Mouse (Mus musculus) neural tube, embryonic 15.5 days (tissue): ENCODE measurements around the gene Iqgap2. TPM values are rescaled to one million over a fixed set of nuclear protein-coding genes. Genes with fewer than 3 reads are reported as not detected.

Source experiments
- ATAC-seq: fragments of 200-750 bp; cut with Nextera tagmentation; 2 replicates; pipeline ENCODE4 v1.8.0; 2017; ENCODE audit warnings: mild to moderate bottlenecking, moderate TSS enrichment, moderate library complexity; ENCODE audit not compliant: low FRiP score
- H3K27ac ChIP-seq: fragments of 300-500 bp; sonication (generic); replicated peaks from 2 replicates; pipeline ENCODE4 v1.5.1; 2015; ENCODE audit warnings: mild to moderate bottlenecking, inconsistent platforms
- H3K27me3 ChIP-seq: fragments of 300-500 bp; sonication (generic); replicated peaks from 2 replicates; pipeline ENCODE4 v1.6.1; 2015; ENCODE audit warnings: inconsistent platforms
- H3K36me3 ChIP-seq: fragments of 300-500 bp; sonication (generic); 2 replicates; pipeline ENCODE4 v1.6.1; 2015; ENCODE audit warnings: inconsistent platforms
- H3K4me1 ChIP-seq: fragments of 300-500 bp; sonication (generic); 2 replicates; pipeline ENCODE4 v1.6.1; 2015; ENCODE audit warnings: inconsistent platforms
- H3K4me2 ChIP-seq: fragments of 300-500 bp; sonication (generic); 2 replicates; pipeline ENCODE4 v1.6.1; 2015; ENCODE audit warnings: inconsistent platforms, mild to moderate bottlenecking, moderate library complexity
- H3K4me3 ChIP-seq: fragments of 300-500 bp; sonication (generic); replicated peaks from 2 replicates; pipeline ENCODE4 v1.5.1; 2015; ENCODE audit warnings: mild to moderate bottlenecking, inconsistent platforms
- H3K9ac ChIP-seq: fragments of 300-500 bp; sonication (generic); replicated peaks from 2 replicates; pipeline ENCODE4 v1.6.1; 2015; ENCODE audit warnings: mild to moderate bottlenecking, inconsistent platforms
- H3K9me3 ChIP-seq: fragments of 300-500 bp; sonication (generic); replicated peaks from 2 replicates; pipeline ENCODE4 v1.6.1; 2016; ENCODE audit warnings: inconsistent platforms
- WGBS: fragments of 180-500 bp; shearing (Covaris S2); methylation state at CpG from one replicate; pipeline ENCODE4 v1.1.7; 2015; ENCODE audit warnings: mixed read lengths; 5-methylcytosine and 5-hydroxymethylcytosine counted together
- polyA plus RNA-seq: library from polyadenylated mRNA; unstranded; fragments of >200 nt; fragmentation: Nextera tagmentation; extraction: Ambion mirVana; gene quantifications from 2 replicates; pipeline ENCODE4 v1.2.1, GENCODE M21; 2015

Gene Iqgap2
- polyA plus RNA-seq, 1 experiment from 2014 or later: 1.9 TPM

DNA sequence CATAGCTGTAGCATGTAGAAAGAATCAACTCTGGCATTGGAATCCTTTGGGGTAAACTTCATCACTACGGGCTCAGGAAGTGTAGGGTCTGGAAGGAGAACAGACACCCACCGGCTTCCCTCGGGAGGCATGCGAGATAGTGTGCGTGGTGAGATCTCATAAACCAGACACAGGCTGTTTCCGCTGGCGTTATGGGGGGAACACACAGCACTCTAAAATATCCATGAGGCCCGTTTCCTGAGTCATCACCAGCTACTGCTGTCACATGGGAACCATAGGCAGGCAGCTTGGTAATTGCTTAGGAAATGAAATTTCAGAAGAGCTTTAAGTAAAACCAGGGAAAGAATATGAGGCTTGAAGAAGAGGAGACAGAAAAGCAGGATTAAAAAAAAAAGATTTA is 199.5 kb downstream of the Iqgap2 start:
- peak overlapping the region; percentile 49; the same call in 1 of the 2 replicates for H3K27ac ChIP-seq
- peak; percentile 50; the same call in 1 of the 2 replicates for ATAC-seq
- peaks cover 12% of the 10 kb centered on the region; the same call in 1 of the 2 replicates for H3K4me1 ChIP-seq
- 43% methylated on average over 8 of the region's 8 CpGs for WGBS
- no peaks in the 10 kb centered on the region for H3K27me3 ChIP-seq
- H3K4me3 ChIP-seq: no peak overlapping the region
- H3K4me2 ChIP-seq: no peak overlapping the region
- no peaks in the 10 kb centered on the region for H3K36me3 ChIP-seq
- H3K9me3 ChIP-seq: no peaks in the 10 kb centered on the region
- no peak overlapping the region for H3K9ac ChIP-seq

DNA sequence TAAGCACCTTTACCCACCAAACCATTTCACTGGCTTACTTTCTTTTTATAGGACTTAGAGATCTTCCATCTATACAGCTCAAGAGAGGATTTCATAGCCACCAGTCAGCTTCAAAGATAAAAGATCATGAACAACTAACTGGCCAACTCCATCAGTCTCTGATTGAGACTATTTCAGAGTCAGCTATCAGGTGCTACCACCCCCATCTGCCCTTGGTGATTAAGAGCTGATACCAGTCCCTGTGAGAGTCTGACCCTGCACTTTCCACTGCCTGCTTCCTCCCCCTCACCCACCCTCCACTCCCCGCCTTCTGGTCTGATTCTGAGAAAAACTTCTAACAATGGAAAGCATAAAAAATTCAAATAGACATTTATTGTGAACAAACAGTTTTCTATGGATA is 203.1 kb downstream of the Iqgap2 start:
- Histone ChIP-seq H3K9ac (no peak overlapping the region), H3K36me3 (no peaks in the 10 kb centered on the region), H3K4me1 (0 out of 2 replicates have a peak, but pooled peaks cover 5% of the 10 kb centered on the region), H3K27me3 (no peaks in the 10 kb centered on the region), H3K27ac (no peak overlapping the region), H3K9me3 (no peaks in the 10 kb centered on the region), H3K4me3 (no peak overlapping the region), H3K4me2 (no peak overlapping the region)
- ATAC-seq: no peak
- 88% methylated on average over 1 of the region's 1 CpGs for WGBS

DNA sequence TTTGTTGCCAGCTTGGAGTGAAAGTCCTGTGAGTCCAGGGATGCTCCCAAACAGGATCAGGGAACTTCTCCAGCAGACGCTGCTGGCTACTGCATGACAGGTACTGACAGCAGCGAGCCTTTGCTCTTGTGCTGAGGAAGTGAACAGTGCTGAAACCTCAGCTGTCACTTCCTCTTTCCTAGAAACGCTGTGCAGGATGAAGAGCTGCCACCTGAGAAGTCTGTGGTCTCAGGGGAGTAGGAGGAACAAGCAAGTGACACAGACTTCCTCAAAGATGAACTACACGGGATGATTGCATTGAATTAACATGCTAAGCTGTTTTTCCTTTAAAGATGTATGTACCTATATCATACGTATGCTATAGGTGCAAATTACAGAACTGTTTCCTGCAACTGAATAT is 206.0 kb downstream of the Iqgap2 start:
- no peak overlapping the region for H3K4me3 ChIP-seq
- no peaks in the 10 kb centered on the region for H3K27me3 ChIP-seq
- WGBS: 87% methylated on average over 5 of the region's 5 CpGs
- H3K9ac ChIP-seq: no peak overlapping the region
- no peak overlapping the region for H3K27ac ChIP-seq
- no peaks in the 10 kb centered on the region for H3K4me1 ChIP-seq
- ATAC-seq: no peak
- H3K36me3 ChIP-seq: no peaks in the 10 kb centered on the region
- H3K9me3 ChIP-seq: no peaks in the 10 kb centered on the region
- no peak overlapping the region for H3K4me2 ChIP-seq

DNA sequence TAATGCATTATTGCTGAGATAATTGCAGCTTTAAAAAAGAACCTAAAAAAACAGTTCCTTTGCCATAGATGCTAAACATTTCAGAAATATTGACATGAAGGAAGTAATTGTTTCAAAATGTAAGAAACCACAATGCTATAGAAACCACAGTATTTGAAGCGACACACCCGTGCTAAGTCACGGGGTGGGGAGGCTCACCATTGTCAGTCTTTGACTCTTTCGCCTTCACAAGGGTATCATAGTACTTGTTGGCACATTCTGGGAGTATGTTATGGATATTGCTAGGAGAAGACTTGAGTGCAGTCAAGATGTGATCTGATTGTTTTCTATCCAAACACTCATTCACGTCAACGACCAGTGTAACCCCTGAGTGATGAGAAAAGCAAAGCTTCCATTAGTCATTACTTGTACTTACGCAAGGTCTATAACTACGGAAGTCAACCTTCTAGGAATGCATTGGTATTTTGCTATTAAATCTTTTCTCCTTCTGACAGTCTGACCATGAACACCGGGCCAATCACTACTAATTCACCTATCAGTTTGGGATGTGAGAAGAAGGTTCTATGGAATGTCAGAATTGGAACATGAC is 207.0 kb downstream of the Iqgap2 start:
- H3K36me3 ChIP-seq: no peaks in the 10 kb centered on the region
- H3K4me2 ChIP-seq: no peak overlapping the region
- ATAC-seq: no peak
- no peaks in the 10 kb centered on the region for H3K27me3 ChIP-seq
- no peak overlapping the region for H3K27ac ChIP-seq
- H3K9ac ChIP-seq: no peak overlapping the region
- H3K4me1 ChIP-seq: no peaks in the 10 kb centered on the region
- H3K4me3 ChIP-seq: no peak overlapping the region
- H3K9me3 ChIP-seq: no peaks in the 10 kb centered on the region
- 94% methylated on average over 9 of the region's 9 CpGs for WGBS

DNA sequence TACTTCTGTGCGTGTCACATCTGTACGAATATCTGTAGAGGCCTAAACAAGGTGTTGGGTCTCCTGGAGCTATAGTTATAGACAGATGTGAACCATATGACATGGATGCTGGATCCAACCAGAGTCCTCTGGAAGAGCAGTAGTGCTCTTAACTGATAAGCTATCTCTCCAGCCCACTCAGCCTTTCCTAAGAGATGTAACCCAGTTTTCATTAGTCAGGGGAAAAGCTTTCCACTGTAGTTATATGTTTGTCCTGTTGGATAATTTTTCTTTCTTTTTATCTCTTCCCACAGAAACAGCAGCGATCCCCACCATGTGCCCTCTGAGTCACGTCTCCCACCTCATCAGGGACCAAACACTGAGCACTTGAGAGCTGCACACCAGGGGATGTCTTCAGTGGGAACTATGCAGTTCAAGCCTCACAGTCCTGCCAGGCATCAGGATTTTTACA is 212.2 kb downstream of the Iqgap2 start:
- Histone ChIP-seq H3K27ac (no peak overlapping the region), H3K9me3 (no peaks in the 10 kb centered on the region), H3K36me3 (no peaks in the 10 kb centered on the region), H3K4me2 (no peak overlapping the region), H3K27me3 (no peaks in the 10 kb centered on the region), H3K4me1 (no peaks in the 10 kb centered on the region), H3K4me3 (no peak overlapping the region), H3K9ac (no peak overlapping the region)
- 90% methylated on average over 4 of the region's 4 CpGs for WGBS
- ATAC-seq: no peak

DNA sequence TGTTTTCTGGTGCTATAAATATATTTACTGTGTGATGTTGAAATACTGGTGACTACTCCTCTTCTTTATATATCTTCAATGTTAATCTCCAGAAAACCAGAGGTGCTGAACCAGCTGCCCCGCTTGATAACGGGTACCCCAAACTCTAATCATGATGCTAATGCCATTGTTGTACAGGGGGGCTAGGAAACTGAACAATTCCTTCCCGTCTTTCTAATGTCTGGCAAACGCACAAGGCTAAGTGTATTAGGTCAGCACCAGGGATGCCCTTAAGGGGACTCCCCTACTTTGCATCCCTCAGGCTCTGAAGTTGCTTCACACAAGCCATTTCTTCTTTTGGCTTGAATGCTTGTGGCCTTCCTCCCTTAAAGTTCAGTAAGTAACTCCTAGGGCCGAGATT is 212.6 kb downstream of the Iqgap2 start:
- H3K4me1 ChIP-seq: no peaks in the 10 kb centered on the region
- no peak overlapping the region for H3K9ac ChIP-seq
- H3K27ac ChIP-seq: no peak overlapping the region
- ATAC-seq: no peak
- H3K36me3 ChIP-seq: no peaks in the 10 kb centered on the region
- 90% methylated on average over 5 of the region's 5 CpGs for WGBS
- no peaks in the 10 kb centered on the region for H3K9me3 ChIP-seq
- H3K4me3 ChIP-seq: no peak overlapping the region
- H3K27me3 ChIP-seq: no peaks in the 10 kb centered on the region
- no peak overlapping the region for H3K4me2 ChIP-seq

DNA sequence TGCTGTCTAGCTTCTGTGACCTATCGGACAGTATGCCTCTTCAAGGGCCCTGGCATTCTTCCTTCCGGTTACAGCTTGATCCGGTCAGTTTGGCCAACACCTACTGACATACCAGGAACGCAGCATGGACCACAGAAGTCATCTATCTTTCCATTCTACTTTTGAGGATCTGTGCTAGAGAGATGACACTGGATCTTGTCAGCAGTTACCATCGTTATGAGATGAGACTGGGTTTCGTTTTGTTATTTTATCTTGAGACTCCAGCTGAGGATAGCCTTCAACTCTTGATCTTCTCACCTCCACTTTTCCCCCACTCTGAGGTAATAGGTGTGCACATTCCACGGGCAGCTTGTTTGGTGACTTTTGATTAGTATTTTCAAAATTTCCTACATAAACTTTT is 219.3 kb downstream of the Iqgap2 start:
- Histone ChIP-seq H3K27ac (no peak overlapping the region), H3K4me1 (no peaks in the 10 kb centered on the region), H3K4me3 (no peak overlapping the region), H3K9me3 (no peaks in the 10 kb centered on the region), H3K27me3 (no peaks in the 10 kb centered on the region), H3K9ac (no peak overlapping the region), H3K36me3 (no peaks in the 10 kb centered on the region), H3K4me2 (no peak overlapping the region)
- no peak for ATAC-seq
- 94% methylated on average over 7 of the region's 7 CpGs for WGBS

DNA sequence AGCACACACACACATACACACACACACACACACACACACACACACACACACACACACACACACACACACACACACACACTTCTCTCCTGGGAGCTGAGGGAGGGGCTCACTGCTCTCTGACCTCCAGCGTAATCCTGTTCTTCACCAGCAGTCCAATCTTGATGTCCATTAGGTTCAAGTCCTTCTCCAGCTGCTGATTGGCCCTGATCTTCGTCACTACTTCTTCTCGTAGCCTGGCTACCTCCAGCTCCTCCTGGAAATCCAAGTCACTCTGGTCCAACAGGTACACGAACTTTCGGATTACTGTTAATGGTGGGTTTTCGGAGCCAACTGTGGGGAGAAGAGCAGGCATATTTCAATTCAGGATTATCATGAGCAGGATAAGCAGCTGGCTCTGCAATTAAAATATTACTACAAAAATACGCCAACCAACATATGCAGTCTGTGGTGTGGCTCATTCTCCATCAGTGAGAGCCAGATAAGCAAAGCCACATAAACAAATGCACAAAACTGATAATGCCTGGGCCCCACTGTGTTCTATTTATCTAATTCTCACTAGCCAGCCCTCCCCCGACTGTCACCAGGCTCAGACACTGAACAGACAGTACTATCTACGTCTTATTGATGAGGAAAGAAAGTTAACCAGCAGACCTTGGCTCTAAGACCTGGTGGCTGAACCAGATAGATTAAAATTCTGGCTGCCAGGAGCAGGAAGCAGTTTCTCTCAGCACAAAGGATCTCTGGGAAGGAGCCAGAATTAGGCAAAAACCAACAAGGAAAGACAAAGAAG is 220.4 kb downstream of the Iqgap2 start:
- no peak overlapping the region for H3K4me2 ChIP-seq
- WGBS: 88% methylated on average over 9 of the region's 9 CpGs
- H3K9me3 ChIP-seq: no peaks in the 10 kb centered on the region
- H3K36me3 ChIP-seq: no peaks in the 10 kb centered on the region
- no peak overlapping the region for H3K4me3 ChIP-seq
- H3K27ac ChIP-seq: no peak overlapping the region
- no peaks in the 10 kb centered on the region for H3K27me3 ChIP-seq
- ATAC-seq: no peak
- no peaks in the 10 kb centered on the region for H3K4me1 ChIP-seq
- no peak overlapping the region for H3K9ac ChIP-seq

DNA sequence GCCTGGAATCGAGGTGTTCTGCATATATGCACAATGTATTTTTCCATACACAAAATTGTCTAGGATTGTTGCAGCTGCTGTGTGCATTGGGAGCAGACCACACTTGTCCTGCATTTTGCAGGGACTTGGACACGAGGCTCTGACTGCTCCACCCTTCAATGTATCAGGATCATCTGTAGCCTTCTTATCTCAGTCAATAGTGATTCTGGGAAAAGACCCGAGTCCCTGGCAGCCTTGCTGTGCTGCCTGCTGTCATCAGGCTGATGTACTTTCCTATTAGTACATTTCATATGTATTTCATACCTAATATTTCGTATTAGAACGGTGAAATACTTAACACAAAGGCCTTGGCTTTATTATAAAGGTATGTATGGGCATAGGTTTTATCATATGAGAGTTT is 221.2 kb downstream of the Iqgap2 start:
- 93% methylated on average over 5 of the region's 5 CpGs for WGBS

DNA sequence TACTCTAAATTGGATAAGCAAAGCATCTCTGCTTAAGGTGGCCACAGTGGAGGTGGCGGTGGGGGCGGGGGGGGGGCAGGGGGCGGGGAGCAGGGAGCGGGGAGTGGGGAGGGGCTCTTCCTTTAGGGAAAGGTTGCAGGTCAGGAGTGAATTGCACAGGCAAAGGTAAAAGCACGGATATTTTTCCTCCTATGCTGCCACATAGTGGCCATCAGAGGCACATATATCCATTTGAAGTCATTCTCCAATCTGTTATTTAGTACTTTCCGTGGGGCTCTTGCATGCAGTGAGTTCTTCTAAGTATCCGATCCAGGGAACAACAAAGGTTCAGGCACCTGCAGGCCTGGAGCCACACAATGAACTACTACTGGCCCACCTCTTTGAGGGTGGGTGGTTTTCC is 224.5 kb downstream of the Iqgap2 start:
- Histone ChIP-seq H3K27me3 (no peaks in the 10 kb centered on the region), H3K9ac (no peak overlapping the region), H3K4me3 (no peak overlapping the region), H3K36me3 (0 out of 2 replicates have a peak, but pooled peaks cover 2% of the 10 kb centered on the region), H3K4me1 (no peaks in the 10 kb centered on the region), H3K27ac (no peak overlapping the region), H3K4me2 (no peak overlapping the region), H3K9me3 (no peaks in the 10 kb centered on the region)
- 25% methylated on average over 7 of the region's 7 CpGs for WGBS
- no peak for ATAC-seq

More for the DNA sequence above, 221.2 kb downstream of the Iqgap2 start:
- no peak overlapping the region for H3K9ac ChIP-seq
- no peaks in the 10 kb centered on the region for H3K27me3 ChIP-seq
- no peak for ATAC-seq
- no peaks in the 10 kb centered on the region for H3K9me3 ChIP-seq
- no peaks in the 10 kb centered on the region for H3K36me3 ChIP-seq
- no peaks in the 10 kb centered on the region for H3K4me1 ChIP-seq
- no peak overlapping the region for H3K4me2 ChIP-seq
- no peak overlapping the region for H3K27ac ChIP-seq
- H3K4me3 ChIP-seq: no peak overlapping the region

DNA sequence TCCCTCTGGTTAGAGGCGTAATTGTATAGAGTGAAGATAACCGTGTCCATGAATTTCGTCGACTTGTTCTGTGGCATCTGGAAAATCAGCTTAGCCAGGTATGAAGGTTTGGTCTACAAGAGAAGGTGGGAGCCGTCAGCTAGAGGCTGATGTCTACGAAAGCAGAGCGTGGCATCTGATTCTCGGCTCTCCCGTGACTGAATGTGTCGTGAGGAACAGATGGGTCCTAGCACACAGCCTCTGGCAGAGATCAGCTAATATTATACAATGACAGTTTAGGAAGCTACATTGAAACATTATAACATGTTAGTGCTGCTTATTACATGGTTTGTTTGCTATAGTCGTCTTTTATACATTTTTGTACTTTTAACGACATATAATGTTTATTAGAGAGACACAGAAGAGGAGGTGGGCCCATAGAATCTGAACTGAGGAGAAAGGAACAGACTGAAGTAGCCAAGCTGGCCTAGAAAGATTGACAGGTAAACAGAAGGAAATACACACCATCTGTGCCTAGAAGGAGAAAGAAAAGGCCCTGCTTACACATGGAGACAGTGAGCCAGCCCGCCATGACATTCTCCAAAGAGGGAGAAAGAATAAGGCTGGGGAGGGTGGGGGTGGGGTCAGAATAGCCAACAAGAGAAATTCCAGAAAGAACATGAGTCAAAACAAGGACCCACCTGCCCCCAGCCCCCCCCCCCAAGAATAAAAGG is 225.9 kb downstream of the Iqgap2 start:
- WGBS: 83% methylated on average over 13 of the region's 13 CpGs
- no peak overlapping the region for H3K9ac ChIP-seq
- no peaks in the 10 kb centered on the region for H3K27me3 ChIP-seq

DNA sequence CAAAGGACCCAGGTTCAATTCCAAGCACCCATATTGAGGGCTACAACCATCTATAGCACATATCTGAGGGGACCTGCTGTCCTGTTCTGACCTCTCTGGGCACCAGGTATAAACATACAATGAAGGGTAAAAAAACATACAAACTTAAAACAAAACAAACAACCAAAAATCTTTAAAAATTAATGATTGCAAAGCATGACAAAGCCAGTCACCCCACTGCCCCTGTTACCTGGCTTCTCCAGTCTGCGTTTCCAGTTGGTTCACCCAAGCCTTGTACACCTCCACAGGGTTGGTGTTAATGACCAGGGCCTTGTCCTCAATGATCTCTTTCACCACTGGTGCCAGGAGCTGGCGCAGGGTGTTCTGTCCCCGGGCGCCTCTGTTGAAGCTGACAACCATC is 227.9 kb downstream of the Iqgap2 start:
- WGBS: 90% methylated on average over 4 of the region's 4 CpGs
- no peak for ATAC-seq
- Histone ChIP-seq H3K4me2 (no peak overlapping the region), H3K9ac (no peak overlapping the region), H3K4me3 (no peak overlapping the region), H3K36me3 (0 out of 2 replicates have a peak, but pooled peaks cover 2% of the 10 kb centered on the region), H3K27ac (no peak overlapping the region), H3K27me3 (no peaks in the 10 kb centered on the region), H3K4me1 (no peaks in the 10 kb centered on the region), H3K9me3 (no peaks in the 10 kb centered on the region)

More for the DNA sequence above, 225.9 kb downstream of the Iqgap2 start:
- no peak overlapping the region for H3K4me2 ChIP-seq
- H3K4me1 ChIP-seq: no peaks in the 10 kb centered on the region
- H3K9me3 ChIP-seq: no peaks in the 10 kb centered on the region
- no peak overlapping the region for H3K27ac ChIP-seq
- no peak for ATAC-seq
- H3K4me3 ChIP-seq: no peak overlapping the region
- H3K36me3 ChIP-seq: 0 out of 2 replicates have a peak, but pooled peaks cover 2% of the 10 kb centered on the region
